9 mouse cellular contexts compared by ENCODE assay signal in genomic region chr7:118478835-118479312, GRCm38 (mm10). TPM values are rescaled to one million over a fixed set of nuclear protein-coding genes. Genes with fewer than 3 reads are reported as not detected.
DNase-seq lines count a peak whose midpoint lies in the region; ATAC-seq and TF ChIP-seq lines count a peak whose summit lies in the region.
"Had no signal": no experiment of that assay in that cellular context is flagged by ENCODE, and none has a peak within 500 bp of the region (broad histone marks: within the 10 kb centered on the region; RNA-seq: fewer than 3 reads in every experiment).

No protein-coding gene starts in this region.

- WGBS in kidney, adult 2 months, result 46% methylated on average over 3 of the region's 3 CpGs

- no peaks in the 10 kb centered on the region for H3K79me2 ChIP-seq in myocyte (ENCODE audit: control insufficient read depth, insufficient read depth)

- H3K4me3 ChIP-seq in kidney, adult 2 months (ENCODE audit: insufficient read depth, low read depth, low read length), result no peak overlapping the region
- no peak overlapping the region for H3K4me3 ChIP-seq in myocyte

- peak overlapping the region; percentile 63 for H3K27ac ChIP-seq in kidney, adult 2 months (ENCODE audit: insufficient read depth, low read depth, low read length)

- H3K36me3 ChIP-seq in kidney, adult 2 months (ENCODE audit: control insufficient read depth, insufficient read depth, low read length), result no peaks in the 10 kb centered on the region
- H3K36me3 ChIP-seq in myocyte (ENCODE audit: control insufficient read depth, insufficient read depth), result no peaks in the 10 kb centered on the region

- no peaks in the 10 kb centered on the region for H3K4me1 ChIP-seq in kidney, adult 2 months (ENCODE audit: control insufficient read depth, insufficient read depth, low read length)

- no peak overlapping the region for H3ac ChIP-seq in myocyte (ENCODE audit: control insufficient read depth, insufficient read length)

- ATAC-seq in erythroblast, adult 5-6 weeks (replicated peaks; ENCODE audit: low FRiP score, poor library complexity, severe bottlenecking), result no peak

- H3K4me2 ChIP-seq in myocyte (ENCODE audit: low read depth), result peak overlapping the region; percentile 73

- no peaks in the 10 kb centered on the region for H3K27me3 ChIP-seq in kidney, adult 2 months (replicated peaks; ENCODE audit: control insufficient read depth, insufficient read depth, low read length)
- no peaks in the 10 kb centered on the region for H3K27me3 ChIP-seq in myocyte (ENCODE audit: control insufficient read depth, insufficient read depth, insufficient read length)

- peak; percentile 59 for DNase-seq in layer of hippocampus, adult 11-12 months (ENCODE audit: low spot score)
- DNase-seq in layer of hippocampus, adult 8-10 months (ENCODE audit: low spot score in 2 of 2), result no peak
- peak; percentile 38 to 66 for DNase-seq in gastrocnemius, postnatal 4 days (ENCODE audit: low spot score in 2 of 2)
- peak; percentile 72 for DNase-seq in kidney, adult 2 months
- no peak for DNase-seq in thymus, postnatal 36 days
- no peak for DNase-seq in spleen, postnatal 14 days (ENCODE audit: low spot score in 2 of 2)
- DNase-seq: cerebellum, adult 11-12 months had no signal

- TF ChIP-seq CTCF in kidney, adult 2 months (conservative IDR thresholded peaks at IDR 0.05; ENCODE audit: insufficient read depth, insufficient read length, low read depth, low read length), result no peak

- TF ChIP-seq POLR2A in kidney, adult 2 months (IDR thresholded peaks at IDR 0.05; ENCODE audit: low read depth, low read length), result no peak
- no peak for TF ChIP-seq POLR2A in myocyte (IDR thresholded peaks at IDR 0.05; ENCODE audit: insufficient read length, low read depth)

TF ChIP-seq in myocyte, 11 proteins besides CTCF, POLR2A, EP300 and RAD21:
- TF ChIP-seq TCF3 (IDR thresholded peaks at IDR 0.05; ENCODE audit: insufficient read length, low read depth), result no peak
- TF ChIP-seq MYOG (IDR thresholded peaks at IDR 0.05; ENCODE audit: control insufficient read depth in 1 of 3, insufficient read depth in 1 of 3, insufficient read length in 2 of 3, low read depth in 2 of 3), result peak in 2 of 3 experiments; percentile 37 to 70
- no peak for TF ChIP-seq USF1 (IDR thresholded peaks at IDR 0.05; ENCODE audit: low read depth)
- no peak for TF ChIP-seq MAX (IDR thresholded peaks at IDR 0.05; ENCODE audit: low read depth)
- TF ChIP-seq TCF12 (IDR thresholded peaks at IDR 0.05; ENCODE audit: insufficient read depth, poor library complexity, severe bottlenecking), result peak; percentile 25
- peak; percentile 31 to 80 (median 77) for TF ChIP-seq MYOD1 (IDR thresholded peaks at IDR 0.05; ENCODE audit: control insufficient read depth in 1 of 3, insufficient read length in 2 of 3, low read depth in 2 of 3)
- no peak for TF ChIP-seq CEBPB (IDR thresholded peaks at IDR 0.05; ENCODE audit: insufficient read depth, poor library complexity, severe bottlenecking)

RNA-seq across cellular contexts. Expression of gene Itpripl2, which starts 12.9 kb away (rescaled TPM):
- total RNA-seq in layer of hippocampus, adult 8-10 months (2022), result 1 to 10 TPM; 3.4 to 7.7 (median 4.9) TPM
- 10 to 100 TPM; 37.3 to 40.9 TPM for total RNA-seq in gastrocnemius, postnatal 4 days (2021)
- 6.9 and 7.9 TPM in 2 replicates for polyA plus RNA-seq in kidney, adult 2 months (2012; rRNA removed)
- 10.7 TPM for polyA plus RNA-seq in myocyte (2012; fragmentation: generic; extraction: Trizol)
- total RNA-seq in erythroblast, adult 5-6 weeks (2015; ENCODE audit: low replicate concordance), result 5.0 and 5.6 TPM in 2 replicates
- 5.5 and 6.6 TPM in 2 replicates for total RNA-seq in erythroblast, adult 5-6 weeks (2017; ENCODE audit: low replicate concordance)

RNA-seq across cellular contexts. Expression of gene Syt17, which starts 30.9 kb away (rescaled TPM):
- total RNA-seq in layer of hippocampus, adult 8-10 months (2022), result 10 to 100 TPM; 61.5 to 90.0 (median 76.4) TPM
- 1 to 10 TPM; 3.7 to 3.9 TPM for total RNA-seq in gastrocnemius, postnatal 4 days (2021)
- 10.6 and 11.9 TPM in 2 replicates for polyA plus RNA-seq in kidney, adult 2 months (2012; rRNA removed)
- polyA plus RNA-seq in myocyte (2012; fragmentation: generic; extraction: Trizol), result 5.4 TPM
- total RNA-seq in erythroblast, adult 5-6 weeks (2015; ENCODE audit: low replicate concordance), result not detected in 2 replicates
- total RNA-seq in erythroblast, adult 5-6 weeks (2017; ENCODE audit: low replicate concordance), result not detected in 2 replicates

RNA-seq across cellular contexts. Expression of gene Coq7, which starts 54.3 kb away (rescaled TPM):
- 10 to 100 TPM; 29.6 to 40.5 (median 37.4) TPM for total RNA-seq in layer of hippocampus, adult 8-10 months (2022)
- total RNA-seq in gastrocnemius, postnatal 4 days (2021), result 10 to 100 TPM; 63.5 to 67.8 TPM
- polyA plus RNA-seq in kidney, adult 2 months (2012; rRNA removed), result 75.9 and 82.6 TPM in 2 replicates
- polyA plus RNA-seq in myocyte (2012; fragmentation: generic; extraction: Trizol), result 36.2 TPM
- 8.5 and 8.6 TPM in 2 replicates for total RNA-seq in erythroblast, adult 5-6 weeks (2015; ENCODE audit: low replicate concordance)
- total RNA-seq in erythroblast, adult 5-6 weeks (2017; ENCODE audit: low replicate concordance), result 2.2 and 5.3 TPM in 2 replicates

Comparison
In these comparisons a context has a peak if more than half of its experiments do, and no peak if none do; other contexts are left out.
1. DNase-seq: peak in layer of hippocampus, adult 11-12 months (single experiment), gastrocnemius, postnatal 4 days (2 of 2) and kidney, adult 2 months (single experiment); none in layer of hippocampus, adult 8-10 months (0 of 2), thymus, postnatal 36 days (0 of 2) and spleen, postnatal 14 days (0 of 2).
2. RNA of gene Itpripl2, which starts 12.9 kb away (total RNA-seq): 37.3 to 40.9 TPM in gastrocnemius, postnatal 4 days; 3.4 to 7.7 TPM in layer of hippocampus, adult 8-10 months and 5.0 to 6.6 TPM in erythroblast, adult 5-6 weeks; every median in the first group is over 4 times any median in the second.
3. RNA of gene Syt17, which starts 30.9 kb away (total RNA-seq): 61.5 to 90.0 TPM in layer of hippocampus, adult 8-10 months; 3.7 to 3.9 TPM in gastrocnemius, postnatal 4 days and not detected in erythroblast, adult 5-6 weeks; every median in the first group is over 10 times any median in the second.